Mouse (Mus musculus): Measurements from ENCODE around the gene Lenep. TPM values are rescaled to one million over a fixed set of nuclear protein-coding genes. Genes with fewer than 3 reads are reported as not detected.
"Not testable (repeated sequence)": the region's sequence is repeated elsewhere in the genome, so short reads cannot be mapped to it uniquely, and the experiment has no call there.

Gene Lenep
- polyA plus RNA-seq, 1 experiment from 2014 or later = not detected

GRCm38 (mm10) chr3:89429021-89429420, 26.4 kb upstream of the Lenep start:
- peaks cover 26% of the 10 kb centered on the region for H3K4me1 ChIP-seq (replicated peaks)
- H3K36me3 ChIP-seq = peaks cover 35% of the 10 kb centered on the region
- WGBS = 90% methylated on average over 7 of the region's 7 CpGs
- not testable (repeated sequence) for H3K4me3 ChIP-seq (replicated peaks); ATAC-seq; H3K9me3 ChIP-seq; H3K27ac ChIP-seq; H3K4me2 ChIP-seq (replicated peaks); H3K9ac ChIP-seq; H3K27me3 ChIP-seq (replicated peaks)

GRCm38 (mm10) chr3:89425876-89426275, 23.3 kb upstream of the Lenep start:
- Histone ChIP-seq H3K4me3 (replicated peaks) (no peak overlapping the region), H3K27ac (no peak overlapping the region), H3K4me1 (replicated peaks) (peaks cover 41% of the 10 kb centered on the region), H3K9me3 (no peaks in the 10 kb centered on the region), H3K4me2 (replicated peaks) (no peak overlapping the region), H3K9ac (no peak overlapping the region), H3K36me3 (peaks cover 18% of the 10 kb centered on the region), H3K27me3 (replicated peaks) (no peaks in the 10 kb centered on the region)
- 88% methylated on average over 4 of the region's 4 CpGs for WGBS
- no peak for ATAC-seq

DNA sequence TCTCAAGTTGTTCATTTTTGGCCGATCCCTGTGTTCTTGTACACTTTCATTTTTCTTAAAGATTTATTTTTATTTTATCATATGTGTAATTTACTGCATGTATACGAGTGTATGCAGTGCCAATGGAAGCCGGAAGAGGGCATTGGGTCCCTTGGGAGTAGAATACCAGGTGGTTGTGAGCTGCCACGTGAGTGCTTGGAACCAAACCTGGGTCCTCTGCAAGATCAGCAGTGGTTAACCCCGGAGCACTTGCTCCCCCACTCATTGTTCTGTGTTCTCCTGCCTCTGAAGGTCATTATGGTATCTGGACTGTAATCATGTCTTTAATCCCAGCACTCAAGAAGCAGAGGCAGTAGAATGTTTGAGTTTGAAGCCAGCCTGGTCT, 22.5 kb upstream of the Lenep start:
- H3K4me2 ChIP-seq (replicated peaks) = peak overlapping the region; percentile 19; the same call in 1 of the 2 replicates
- H3K4me3 ChIP-seq (replicated peaks) = no peak overlapping the region
- peaks cover 45% of the 10 kb centered on the region for H3K4me1 ChIP-seq (replicated peaks)
- no peak for ATAC-seq
- 0 out of 2 replicates have a peak overlapping the region, but pooled peaks have one; percentile 7 for H3K27ac ChIP-seq
- H3K9ac ChIP-seq = no peak overlapping the region
- 80% methylated on average over 5 of the region's 5 CpGs for WGBS
- peaks cover 18% of the 10 kb centered on the region for H3K36me3 ChIP-seq
- H3K9me3 ChIP-seq = no peaks in the 10 kb centered on the region
- no peaks in the 10 kb centered on the region for H3K27me3 ChIP-seq (replicated peaks)

- Histone ChIP-seq H3K4me3 (replicated peaks) (no peak overlapping the region), H3K9ac (no peak overlapping the region), H3K4me1 (replicated peaks) (peaks cover 51% of the 10 kb centered on the region), H3K27ac (peak overlapping the region; percentile 36; the same call in 1 of the 2 replicates), H3K36me3 (peaks cover 18% of the 10 kb centered on the region), H3K4me2 (replicated peaks) (peak overlapping the region; percentile 84; the same call in 1 of the 2 replicates), H3K27me3 (replicated peaks) (no peaks in the 10 kb centered on the region), H3K9me3 (no peaks in the 10 kb centered on the region)
- WGBS = 85% methylated on average over 5 of the region's 5 CpGs
- ATAC-seq = peak; percentile 31; the same call in 1 of the 2 replicates
These were observed 22.0 kb upstream of the Lenep start for GRCm38 (mm10) chr3:89424416-89425140.

DNA sequence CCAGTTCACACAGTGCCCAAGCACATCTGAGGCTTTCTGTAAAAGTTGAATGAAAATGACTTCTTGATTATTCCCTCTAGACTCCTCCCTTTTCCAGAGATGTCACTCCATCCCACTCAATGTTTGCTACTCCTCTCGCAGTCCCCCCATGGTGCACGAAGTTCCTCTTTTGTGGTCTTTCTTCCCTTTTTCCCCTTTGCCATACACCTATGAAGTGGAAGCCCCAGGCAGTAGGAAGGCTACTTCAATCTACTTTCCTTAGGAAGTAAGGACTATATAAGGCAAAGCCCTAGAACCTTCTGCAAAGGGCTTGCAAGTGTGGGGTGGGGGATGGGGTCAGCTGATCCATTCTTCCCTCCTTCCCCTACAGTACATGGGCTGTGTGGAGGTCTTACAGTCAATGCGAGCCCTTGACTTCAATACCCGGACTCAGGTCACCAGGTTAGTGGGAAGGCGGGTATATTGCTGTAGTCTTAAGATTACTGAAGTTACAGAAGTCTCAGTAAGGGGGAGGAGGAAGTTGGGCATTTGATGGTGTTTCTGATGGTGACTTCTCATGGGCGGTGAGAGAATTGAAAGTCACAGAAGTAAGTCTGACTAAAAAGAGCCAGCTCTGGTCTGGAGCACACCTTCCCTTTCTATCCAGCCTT, 20.1 kb upstream of the Lenep start:
- no peak for ATAC-seq
- Histone ChIP-seq H3K9ac (peak overlapping the region; percentile 74; the same call in 1 of the 2 replicates), H3K4me2 (replicated peaks) (peak overlapping the region; percentile 84), H3K4me3 (replicated peaks) (peak overlapping the region; percentile 48), H3K4me1 (replicated peaks) (peaks cover 52% of the 10 kb centered on the region), H3K27me3 (replicated peaks) (no peaks in the 10 kb centered on the region), H3K27ac (no peak overlapping the region), H3K36me3 (peaks cover 13% of the 10 kb centered on the region), H3K9me3 (no peaks in the 10 kb centered on the region)
- WGBS = 69% methylated on average over 6 of the region's 6 CpGs

GRCm38 (mm10) chr3:89421810-89422473, 19.3 kb upstream of the Lenep start:
- Histone ChIP-seq H3K27ac (peak overlapping the region; percentile 91), H3K4me3 (replicated peaks) (peak overlapping the region; percentile 48), H3K36me3 (peaks cover 8% of the 10 kb centered on the region), H3K4me1 (replicated peaks) (peaks cover 52% of the 10 kb centered on the region), H3K27me3 (replicated peaks) (no peaks in the 10 kb centered on the region), H3K9ac (peak overlapping the region; percentile 74), H3K9me3 (no peaks in the 10 kb centered on the region), H3K4me2 (replicated peaks) (peak overlapping the region; percentile 84)
- ATAC-seq = no peak
- WGBS = 11% methylated on average over 22 of the region's 22 CpGs

GRCm38 (mm10) chr3:89421002-89421774, 18.6 kb upstream of the Lenep start:
- Histone ChIP-seq H3K9me3 (no peaks in the 10 kb centered on the region), H3K27ac (peak overlapping the region; percentile 91), H3K4me3 (replicated peaks) (peak overlapping the region; percentile 48), H3K4me1 (replicated peaks) (peaks cover 52% of the 10 kb centered on the region), H3K27me3 (replicated peaks) (no peaks in the 10 kb centered on the region), H3K4me2 (replicated peaks) (peak overlapping the region; percentile 84), H3K9ac (peak overlapping the region; percentile 74), H3K36me3 (peaks cover 9% of the 10 kb centered on the region; the same call in 1 of the 2 replicates)
- 3% methylated on average over 11 of the region's 11 CpGs for whole genome bisulfite sequencing
- peak; percentile 64 for ATAC-seq

DNA sequence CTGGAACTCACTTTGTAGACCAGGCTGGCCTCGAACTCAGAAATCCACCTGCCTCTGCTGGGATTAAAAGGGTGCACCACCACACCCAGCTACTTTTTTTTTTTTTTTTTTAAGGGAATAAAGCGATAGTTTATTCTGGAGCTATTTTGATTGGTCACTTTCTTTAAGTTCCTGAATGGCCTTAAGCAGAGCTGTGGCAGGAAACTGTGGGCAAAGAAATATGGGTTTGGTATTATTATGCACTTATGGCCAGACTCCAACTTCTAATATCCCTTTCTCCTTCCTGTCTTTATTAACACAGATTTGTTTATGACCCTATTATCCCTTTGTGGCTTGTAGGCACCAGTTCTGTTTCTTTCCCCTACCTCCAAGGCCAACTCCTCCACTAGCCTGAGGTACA, 17.8 kb upstream of the Lenep start:
- peaks cover 52% of the 10 kb centered on the region for H3K4me1 ChIP-seq (replicated peaks)
- peak overlapping the region; percentile 48 for H3K4me3 ChIP-seq (replicated peaks)
- peaks cover 16% of the 10 kb centered on the region for H3K36me3 ChIP-seq
- WGBS = 48% methylated on average over 2 of the region's 2 CpGs
- no peak for ATAC-seq
- H3K9me3 ChIP-seq = no peaks in the 10 kb centered on the region
- H3K27ac ChIP-seq = peak overlapping the region; percentile 91
- H3K27me3 ChIP-seq (replicated peaks) = no peaks in the 10 kb centered on the region
- H3K4me2 ChIP-seq (replicated peaks) = peak overlapping the region; percentile 84
- H3K9ac ChIP-seq = no peak overlapping the region

GRCm38 (mm10) chr3:89419981-89420380, 17.4 kb upstream of the Lenep start:
- WGBS = 19% methylated on average over 3 of the region's 3 CpGs
- H3K27me3 ChIP-seq (replicated peaks) = no peaks in the 10 kb centered on the region
- H3K9ac ChIP-seq = peak overlapping the region; percentile 60
- H3K4me3 ChIP-seq (replicated peaks) = peak overlapping the region; percentile 51
- peaks cover 48% of the 10 kb centered on the region for H3K4me1 ChIP-seq (replicated peaks)
- peak overlapping the region; percentile 97 for H3K27ac ChIP-seq
- H3K9me3 ChIP-seq = no peaks in the 10 kb centered on the region
- peaks cover 16% of the 10 kb centered on the region for H3K36me3 ChIP-seq
- peak overlapping the region; percentile 84 for H3K4me2 ChIP-seq (replicated peaks)
- ATAC-seq = no peak

DNA sequence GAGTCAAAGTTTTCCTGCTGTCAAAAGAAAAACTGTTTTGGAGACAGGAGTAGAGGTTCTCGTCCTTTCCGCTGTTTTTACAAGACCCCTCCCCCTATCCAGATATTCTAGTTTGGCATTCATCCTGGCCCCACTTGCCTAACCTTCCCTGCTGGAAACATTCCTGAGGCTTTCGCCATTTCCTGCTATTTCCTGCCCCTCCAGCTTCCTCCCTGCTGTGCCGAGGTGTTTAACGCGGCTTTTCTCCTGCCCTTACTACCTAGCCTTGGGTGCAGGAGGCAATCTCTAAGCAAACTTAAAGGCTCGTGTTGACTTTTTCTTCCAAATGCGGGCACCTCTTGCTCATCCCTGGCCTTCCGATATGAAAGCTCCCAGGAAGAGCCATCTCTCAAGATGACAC, 17.0 kb upstream of the Lenep start:
- 1% methylated on average over 9 of the region's 9 CpGs for WGBS
- Histone ChIP-seq H3K27ac (peak overlapping the region; percentile 97), H3K4me2 (replicated peaks) (peak overlapping the region; percentile 84), H3K4me1 (replicated peaks) (peaks cover 45% of the 10 kb centered on the region), H3K9ac (peak overlapping the region; percentile 60), H3K27me3 (replicated peaks) (no peaks in the 10 kb centered on the region), H3K9me3 (no peaks in the 10 kb centered on the region), H3K36me3 (peaks cover 19% of the 10 kb centered on the region), H3K4me3 (replicated peaks) (peak overlapping the region; percentile 51)
- no peak for ATAC-seq

DNA sequence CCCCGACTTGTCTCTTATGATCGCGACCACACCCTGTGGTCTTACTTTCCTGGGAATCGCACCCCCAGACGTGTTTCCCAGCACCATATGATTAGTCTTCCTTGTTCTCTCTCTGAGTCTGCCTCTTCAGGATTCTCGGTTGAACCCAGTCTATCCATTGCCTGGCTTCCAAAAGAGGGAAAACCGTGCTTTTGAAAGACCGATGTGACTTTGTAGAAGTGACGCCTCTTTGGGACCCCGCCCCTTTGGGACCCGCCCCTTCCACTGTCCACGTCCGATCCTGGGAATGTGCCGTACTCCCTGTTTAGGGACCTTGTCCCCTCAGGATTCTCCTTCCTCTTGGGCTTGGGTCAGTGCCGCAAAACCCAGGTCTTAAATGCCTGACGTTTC, 16.3 kb upstream of the Lenep start:
- Histone ChIP-seq H3K9ac (peak overlapping the region; percentile 60), H3K9me3 (no peaks in the 10 kb centered on the region), H3K36me3 (peaks cover 22% of the 10 kb centered on the region), H3K4me1 (replicated peaks) (peaks cover 37% of the 10 kb centered on the region), H3K4me2 (replicated peaks) (peak overlapping the region; percentile 84), H3K27ac (peak overlapping the region; percentile 97), H3K27me3 (replicated peaks) (no peaks in the 10 kb centered on the region), H3K4me3 (replicated peaks) (peak overlapping the region; percentile 51)
- ATAC-seq = peak; percentile 48
- WGBS = under 1% methylated on average over 16 of the region's 16 CpGs
